Mouse (Mus musculus): ENCODE measurements around the gene Dtx3l. TPM values are rescaled to one million over a fixed set of nuclear protein-coding genes. Genes with fewer than 3 reads are reported as not detected.

Gene Dtx3l
- polyA plus RNA-seq (2012; rRNA removed): 5.5 and 16.7 TPM in 2 replicates

DNA sequence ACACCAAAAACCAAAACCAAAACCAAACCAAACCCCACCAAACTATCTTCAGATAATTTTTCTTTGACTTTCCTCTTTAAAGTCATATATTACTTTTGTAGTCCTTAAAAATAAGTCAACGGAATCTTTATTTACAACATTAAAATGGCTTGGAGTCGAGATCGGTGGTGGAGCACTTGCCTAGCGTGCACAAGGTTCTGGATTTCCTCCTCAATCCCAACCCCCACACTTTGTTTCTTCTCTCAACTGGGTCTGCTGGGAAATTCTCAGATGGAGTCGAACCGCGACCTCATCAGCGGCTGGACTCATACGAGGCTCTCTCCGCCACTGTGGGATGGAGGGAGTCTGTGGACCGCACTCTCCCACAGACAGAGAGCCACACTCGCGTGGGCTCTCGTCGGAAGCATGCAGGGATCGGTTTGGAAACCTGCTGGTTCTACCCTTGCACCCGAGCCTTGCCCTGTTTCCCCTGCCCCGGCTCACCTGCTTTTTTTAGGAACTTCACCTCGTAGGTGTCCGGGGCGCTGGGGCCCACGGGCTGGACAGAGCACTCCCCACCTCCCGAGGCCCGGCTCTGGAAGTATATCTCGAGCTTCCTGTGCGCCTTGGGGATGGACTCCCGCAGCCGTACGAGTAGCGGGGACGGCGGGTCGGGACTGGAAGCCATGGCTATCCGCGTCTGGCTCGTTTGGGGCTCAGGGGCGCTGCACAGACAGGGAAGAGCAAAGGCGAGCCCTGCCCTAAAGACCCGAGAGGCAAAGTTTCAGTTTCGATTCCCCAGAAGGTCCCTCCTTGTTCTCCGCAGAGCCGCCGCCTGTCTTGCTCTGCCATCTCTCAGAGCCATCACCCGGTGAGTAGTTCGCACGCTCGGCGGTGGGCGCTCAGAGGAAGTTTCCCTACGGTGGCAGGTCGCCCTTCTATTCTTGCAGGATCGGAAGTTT lies at the start of gene Dtx3l, which contains the start of gene Parp9:
Gene Dtx3l (minus strand): TSS at position 941 of the 941 bp plus-strand sequence.
Gene Parp9 (plus strand): TSS at position 260 of the 941 bp plus-strand sequence.
- peak within 1 kb of the TSS; percentile 94 for H3K4me3 ChIP-seq (ENCODE audit: low read depth, low read length)
- peak; percentile 61 for TF ChIP-seq POLR2A (IDR thresholded peaks at IDR 0.05; ENCODE audit: low read depth, low read length)
- no peak for TF ChIP-seq CTCF (IDR thresholded peaks at IDR 0.05; ENCODE audit: extremely low read depth, insufficient read length, insufficient replicate concordance, low read depth, low read length)
- peaks cover 40% of the 10 kb centered on the region for H3K36me3 ChIP-seq (ENCODE audit: control insufficient read depth, insufficient read depth, low read length)
- peaks cover 7% of the 10 kb centered on the region for H3K4me1 ChIP-seq (ENCODE audit: control insufficient read depth, insufficient read depth, insufficient read length, low read length)
- H3K27ac ChIP-seq (ENCODE audit: insufficient read depth, low read depth, low read length): peak within 1 kb of the TSS; percentile 97
- WGBS: under 1% methylated on average over 52 of the region's 52 CpGs
- H3K27me3 ChIP-seq (ENCODE audit: control insufficient read depth, insufficient read depth, low read length): no peaks in the 10 kb centered on the region

GRCm38 (mm10) chr16:35987930-35988329 lies 49.0 kb upstream of the Dtx3l start:
- Histone ChIP-seq H3K27me3 (ENCODE audit: control insufficient read depth, insufficient read depth, low read length) (no peaks in the 10 kb centered on the region), H3K27ac (ENCODE audit: insufficient read depth, low read depth, low read length) (no peak overlapping the region), H3K4me1 (ENCODE audit: control insufficient read depth, insufficient read depth, insufficient read length, low read length) (peaks cover 2% of the 10 kb centered on the region; the same call in 1 of the 2 replicates), H3K36me3 (ENCODE audit: control insufficient read depth, insufficient read depth, low read length) (no peaks in the 10 kb centered on the region), H3K4me3 (ENCODE audit: low read depth, low read length) (no peak overlapping the region)
- TF ChIP-seq POLR2A (IDR thresholded peaks at IDR 0.05; ENCODE audit: low read depth, low read length) (no peak), CTCF (IDR thresholded peaks at IDR 0.05; ENCODE audit: extremely low read depth, insufficient read length, insufficient replicate concordance, low read depth, low read length) (no peak)
- WGBS: 39% methylated on average over 1 of the region's 1 CpGs

DNA sequence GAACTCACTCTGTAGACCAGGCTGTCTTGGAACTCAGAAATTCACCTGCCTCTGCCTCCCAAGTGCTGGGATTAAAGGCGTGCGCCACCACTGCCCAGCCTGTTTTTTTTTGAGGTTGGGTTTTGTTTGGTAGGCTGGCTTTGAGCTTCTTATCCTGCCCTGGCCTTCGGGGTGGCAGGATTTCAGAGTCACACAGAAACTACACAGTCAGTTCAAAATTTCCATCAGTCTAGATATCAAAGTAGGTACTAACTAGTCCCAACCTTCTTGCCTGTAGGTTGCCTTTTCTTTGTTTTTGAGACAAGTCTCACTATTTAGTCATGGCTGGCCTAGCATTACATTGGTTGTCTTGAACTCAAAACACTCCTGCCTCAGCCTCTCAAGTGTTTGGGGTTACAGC lies 45.5 kb upstream of the Dtx3l start:
- H3K4me3 ChIP-seq (ENCODE audit: low read depth, low read length): peak overlapping the region; percentile 10; the same call in 1 of the 2 replicates
- H3K36me3 ChIP-seq (ENCODE audit: control insufficient read depth, insufficient read depth, low read length): no peaks in the 10 kb centered on the region
- no peak overlapping the region for H3K27ac ChIP-seq (ENCODE audit: insufficient read depth, low read depth, low read length)
- H3K27me3 ChIP-seq (ENCODE audit: control insufficient read depth, insufficient read depth, low read length): no peaks in the 10 kb centered on the region
- TF ChIP-seq CTCF (IDR thresholded peaks at IDR 0.05; ENCODE audit: extremely low read depth, insufficient read length, insufficient replicate concordance, low read depth, low read length) (no peak), POLR2A (IDR thresholded peaks at IDR 0.05; ENCODE audit: low read depth, low read length) (no peak)
- peaks cover 2% of the 10 kb centered on the region; the same call in 1 of the 2 replicates for H3K4me1 ChIP-seq (ENCODE audit: control insufficient read depth, insufficient read depth, insufficient read length, low read length)
- WGBS: 24% methylated on average over 3 of the region's 3 CpGs

DNA sequence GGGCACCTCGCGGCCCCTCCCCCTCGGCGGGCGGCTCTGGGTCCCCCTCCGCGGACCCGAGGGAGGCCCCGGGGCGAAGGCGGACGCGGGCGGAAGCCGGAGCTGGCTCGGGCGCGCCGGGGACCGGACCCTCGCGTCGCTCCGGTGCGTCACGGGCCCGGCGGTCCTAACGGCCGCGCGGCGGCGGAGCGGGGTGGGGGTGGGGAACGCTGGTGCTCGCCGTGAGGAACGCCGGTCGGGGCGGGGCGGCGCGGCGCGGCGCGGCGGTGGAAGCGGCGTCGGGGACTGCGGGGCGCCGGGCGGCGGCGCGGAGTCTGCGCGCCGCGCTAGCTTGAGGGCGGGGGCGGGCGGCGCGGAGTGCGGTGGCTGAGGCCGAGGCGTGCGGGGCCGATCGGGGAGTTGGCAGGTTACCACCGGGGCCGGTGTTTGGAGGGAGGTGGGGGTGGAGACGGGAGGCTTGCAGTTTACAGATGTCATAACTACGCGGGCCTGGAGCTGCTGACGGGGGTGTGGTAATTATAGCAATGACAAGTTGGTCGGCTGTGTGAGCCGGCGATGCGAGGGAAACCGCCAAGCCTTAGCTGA lies 44.7 kb upstream of the Dtx3l start:
- TF ChIP-seq CTCF (IDR thresholded peaks at IDR 0.05; ENCODE audit: extremely low read depth, insufficient read length, insufficient replicate concordance, low read depth, low read length): no peak
- no peaks in the 10 kb centered on the region for H3K27me3 ChIP-seq (ENCODE audit: control insufficient read depth, insufficient read depth, low read length)
- peaks cover 2% of the 10 kb centered on the region; the same call in 1 of the 2 replicates for H3K4me1 ChIP-seq (ENCODE audit: control insufficient read depth, insufficient read depth, insufficient read length, low read length)
- peak overlapping the region; percentile 92 for H3K27ac ChIP-seq (ENCODE audit: insufficient read depth, low read depth, low read length)
- H3K4me3 ChIP-seq (ENCODE audit: low read depth, low read length): peak overlapping the region; percentile 97
- H3K36me3 ChIP-seq (ENCODE audit: control insufficient read depth, insufficient read depth, low read length): no peaks in the 10 kb centered on the region
- WGBS: under 1% methylated on average over 82 of the region's 86 CpGs

DNA sequence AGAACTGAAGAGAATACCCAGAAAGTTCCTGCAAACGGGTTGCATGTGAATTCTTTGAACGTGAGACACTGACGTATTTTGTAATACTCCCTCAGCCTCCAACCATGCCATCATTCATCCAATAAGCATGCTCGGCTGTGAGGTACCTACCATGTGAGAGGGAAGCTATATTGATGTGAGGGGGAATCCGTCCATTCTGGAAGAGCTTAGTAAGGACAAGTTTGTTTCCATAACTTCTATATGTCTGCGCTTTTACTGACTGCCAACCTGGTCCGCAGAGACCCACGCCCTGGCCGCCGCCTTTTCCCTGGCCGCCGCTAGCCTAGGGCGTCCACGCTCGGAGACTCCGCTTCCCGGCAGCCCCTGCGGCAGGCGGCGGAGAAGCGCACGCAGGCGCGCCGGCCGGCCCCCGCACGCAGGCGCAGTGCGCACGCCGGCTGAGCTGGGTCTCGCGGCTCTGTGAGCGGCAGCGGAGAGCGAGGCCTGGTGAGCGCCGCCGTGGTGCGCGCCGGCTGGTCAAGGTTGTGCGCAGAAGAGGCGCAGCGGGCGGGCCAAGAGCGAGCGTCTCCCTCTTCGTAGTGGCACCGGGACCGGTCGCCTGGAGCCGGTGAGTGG lies 44.1 kb upstream of the Dtx3l start:
- Histone ChIP-seq H3K36me3 (ENCODE audit: control insufficient read depth, insufficient read depth, low read length) (no peaks in the 10 kb centered on the region), H3K4me1 (ENCODE audit: control insufficient read depth, insufficient read depth, insufficient read length, low read length) (peaks cover 2% of the 10 kb centered on the region; the same call in 1 of the 2 replicates), H3K27me3 (ENCODE audit: control insufficient read depth, insufficient read depth, low read length) (no peaks in the 10 kb centered on the region), H3K27ac (ENCODE audit: insufficient read depth, low read depth, low read length) (peak overlapping the region; percentile 92), H3K4me3 (ENCODE audit: low read depth, low read length) (peak overlapping the region; percentile 97)
- TF ChIP-seq POLR2A (IDR thresholded peaks at IDR 0.05; ENCODE audit: low read depth, low read length) (peak; percentile 94), CTCF (IDR thresholded peaks at IDR 0.05; ENCODE audit: extremely low read depth, insufficient read length, insufficient replicate concordance, low read depth, low read length) (no peak)
- 1% methylated on average over 54 of the region's 54 CpGs for WGBS

DNA sequence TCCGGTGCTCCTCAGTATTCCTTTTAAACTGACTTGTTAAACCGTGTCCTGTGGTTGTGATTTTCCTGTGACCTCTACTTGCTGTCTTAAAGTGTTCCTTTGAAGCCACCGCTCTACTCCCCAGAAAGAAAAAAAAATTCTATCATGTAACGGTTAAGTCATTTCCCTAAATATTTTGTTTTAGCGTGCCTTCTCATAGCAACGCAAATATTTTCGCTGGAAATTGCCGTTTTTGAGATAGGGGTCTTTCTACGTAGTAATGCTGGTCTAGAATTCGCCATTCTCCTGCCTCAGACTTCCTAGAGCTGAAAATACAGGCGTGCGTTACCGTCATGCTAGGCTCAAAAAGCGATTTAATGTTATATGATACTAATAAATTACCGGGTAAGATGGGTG lies 43.6 kb upstream of the Dtx3l start:
- Histone ChIP-seq H3K27me3 (ENCODE audit: control insufficient read depth, insufficient read depth, low read length) (no peaks in the 10 kb centered on the region), H3K4me3 (ENCODE audit: low read depth, low read length) (no peak overlapping the region; the same call in 1 of the 2 replicates), H3K4me1 (ENCODE audit: control insufficient read depth, insufficient read depth, insufficient read length, low read length) (peaks cover 2% of the 10 kb centered on the region; the same call in 1 of the 2 replicates), H3K36me3 (ENCODE audit: control insufficient read depth, insufficient read depth, low read length) (no peaks in the 10 kb centered on the region), H3K27ac (ENCODE audit: insufficient read depth, low read depth, low read length) (no peak overlapping the region)
- TF ChIP-seq CTCF (IDR thresholded peaks at IDR 0.05; ENCODE audit: extremely low read depth, insufficient read length, insufficient replicate concordance, low read depth, low read length) (no peak), POLR2A (IDR thresholded peaks at IDR 0.05; ENCODE audit: low read depth, low read length) (no peak)
- 4% methylated on average over 15 of the region's 15 CpGs for WGBS
